Mouse (Mus musculus): ENCODE measurements at regions not wholly inside any gene's neighbourhood (a gene's known extent, or its start where the extent isn't known, plus 50 kb on each side); places are given as distances from the start of the nearest gene placed in this dataset.

GRCm38 (mm10) chr3:133751565-133751964, 206.6 kb upstream of the Tet2 start:
- ATAC-seq: no peak

GRCm38 (mm10) chr3:133753041-133753440, 208.1 kb upstream of the Tet2 start:
- ATAC-seq: no peak

GRCm38 (mm10) chr3:133754006-133754910, 209.3 kb upstream of the Tet2 start:
- no peak for ATAC-seq

- no peak for ATAC-seq
Measured at GRCm38 (mm10) chr3:133754911-133755259, 209.9 kb upstream of the Tet2 start.

- ATAC-seq: peak; percentile 36
Measured at GRCm38 (mm10) chr3:133757756-133758420, 212.9 kb upstream of the Tet2 start.

- ATAC-seq: peak; percentile 40
Measured at GRCm38 (mm10) chr3:133758421-133758820, 213.5 kb upstream of the Tet2 start.

- ATAC-seq: no peak
Measured at GRCm38 (mm10) chr3:133759611-133760010, 214.7 kb upstream of the Tet2 start.

GRCm38 (mm10) chr3:133760221-133760620, 215.3 kb upstream of the Tet2 start:
- no peak for ATAC-seq

- ATAC-seq: no peak
Measured at GRCm38 (mm10) chr3:133763721-133764120, 218.8 kb upstream of the Tet2 start.

GRCm38 (mm10) chr3:133773490-133773889, 228.6 kb upstream of the Tet2 start:
- ATAC-seq: no peak

- ATAC-seq: no peak
Measured at GRCm38 (mm10) chr3:133774229-133774628, 229.3 kb upstream of the Tet2 start.

- ATAC-seq: no peak
Measured at GRCm38 (mm10) chr3:133776013-133776412, 231.1 kb upstream of the Tet2 start.

GRCm38 (mm10) chr3:133779161-133779789, 234.3 kb upstream of the Tet2 start:
- ATAC-seq: no peak

GRCm38 (mm10) chr3:133783060-133783459, 238.1 kb upstream of the Tet2 start:
- ATAC-seq: no peak

- ATAC-seq: no peak
Measured at GRCm38 (mm10) chr3:133791361-133791760, 246.4 kb upstream of the Tet2 start.

GRCm38 (mm10) chr3:133809007-133809552, 264.1 kb upstream of the Tet2 start:
- no peak for ATAC-seq

- ATAC-seq: no peak
Measured at GRCm38 (mm10) chr3:133818966-133819700, 274.2 kb upstream of the Tet2 start.

- no peak for ATAC-seq
Measured at GRCm38 (mm10) chr3:133833739-133834391, 288.9 kb upstream of the Tet2 start.

GRCm38 (mm10) chr3:133834459-133834858, 289.5 kb upstream of the Tet2 start:
- no peak for ATAC-seq

- ATAC-seq: no peak
Measured at GRCm38 (mm10) chr3:133846301-133846700, 301.4 kb upstream of the Tet2 start.

GRCm38 (mm10) chr3:133874383-133874782, 329.4 kb upstream of the Tet2 start:
- ATAC-seq: no peak

Data from activated CD4-positive, CD25-positive, alpha-beta regulatory T cell, adult 4 months (primary cell).